Mouse (Mus musculus): Measurements from ENCODE around the gene Cherp.

GRCm38 (mm10) chr8:72497911-72498310 lies 22.9 kb upstream of the Cherp start:
- no peak for TF ChIP-seq EP300 (optimal IDR thresholded peaks at IDR 0.05)
- no peak for TF ChIP-seq CTCF (IDR thresholded peaks at IDR 0.05; ENCODE audit: low read depth)

All from stomach, postnatal 0 days (tissue).